Mouse (Mus musculus): ENCODE measurements around the gene Ifna7.
"Not testable (repeated sequence)": the region's sequence is repeated elsewhere in the genome, so short reads cannot be mapped to it uniquely, and the experiment has no call there.

DNA sequence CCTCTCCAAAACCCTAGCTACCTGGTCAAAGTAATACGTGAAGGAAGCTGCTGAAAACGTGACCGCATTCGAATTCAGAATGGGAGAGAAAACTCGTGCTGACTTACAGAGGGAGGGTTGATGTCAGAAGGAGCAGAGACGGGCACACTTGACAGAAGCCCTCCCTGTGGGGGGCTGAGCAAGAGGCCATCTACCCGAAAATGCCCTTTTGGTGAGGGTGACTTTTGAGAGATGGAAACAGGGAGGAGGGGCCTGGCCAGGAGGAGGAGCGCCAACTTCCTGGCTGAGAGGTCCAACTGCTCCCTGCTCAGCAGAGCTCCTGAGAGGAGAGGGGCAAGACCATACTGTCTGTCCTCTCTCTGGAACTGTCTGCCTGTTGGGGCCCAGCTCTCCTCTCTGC, 10.8 kb upstream of the Ifna7 start, which contains the start of gene Gm13288:
- TF ChIP-seq CTCF (IDR thresholded peaks at IDR 0.05; ENCODE audit: low read depth, low read length); POLR2A (IDR thresholded peaks at IDR 0.05; ENCODE audit: borderline replicate concordance, low read depth, low read length): not testable (repeated sequence)

All from bone marrow macrophage, adult 2 months (primary cell).